Mouse (Mus musculus): ENCODE results near the gene Dcun1d4.

GRCm38 (mm10) chr5:73474412-73475405, 6.1 kb upstream of the Dcun1d4 start:
- TF ChIP-seq GATA1 (IDR thresholded peaks at IDR 0.05; ENCODE audit: low read length), result no peak
- no peak for TF ChIP-seq TAL1 (IDR thresholded peaks at IDR 0.05; ENCODE audit: low read length)

Measured in erythroblast, embryonic 14.5 days (primary cell).